Mouse (Mus musculus) heart, postnatal 0 days (tissue): ENCODE measurements at regions not wholly inside any gene's neighbourhood (a gene's known extent, or its start where the extent isn't known, plus 50 kb on each side); places are given as distances from the start of the nearest gene placed in this dataset.

Source experiments
- CTCF ChIP-seq: IDR thresholded peaks from 2 replicates; pipeline ENCODE4 v1.5.1; 2016; ENCODE audit warnings: antibody characterized with exemption, control low read depth, low read depth
- EP300 ChIP-seq: IDR thresholded peaks from 2 replicates; pipeline ENCODE4 v1.6.1; 2016; ENCODE audit warnings: antibody characterized with exemption, low read depth

DNA sequence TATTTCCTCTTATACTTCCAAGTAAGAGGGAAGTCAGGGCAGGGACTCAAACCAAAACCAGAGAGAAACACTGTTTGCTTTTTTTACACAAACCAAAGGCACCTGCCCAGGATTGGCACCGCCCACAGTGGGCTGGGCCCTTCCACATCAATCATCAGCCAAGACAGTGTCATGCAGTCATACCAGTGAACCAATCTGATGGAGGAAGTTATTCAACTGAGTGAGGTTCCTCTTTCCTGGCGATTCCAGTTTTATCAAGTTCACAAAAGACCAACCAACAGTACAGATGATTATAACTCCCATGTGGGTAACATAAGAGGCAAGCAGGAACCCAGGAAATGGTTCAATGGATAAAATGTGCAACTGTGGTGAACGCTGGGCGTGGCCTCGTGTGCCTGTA is 254.6 kb upstream of the Hs6st1 start:
- TF ChIP-seq CTCF (no peak), EP300 (no peak)
